Mouse (Mus musculus) embryonic facial prominence, embryonic 11.5 days (tissue): ENCODE results near the gene 1700030K09Rik. TPM values are rescaled to one million over a fixed set of nuclear protein-coding genes. Genes with fewer than 3 reads are reported as not detected.
A peak's percentile ranks its signal among the peaks of the same experiment; 100 is the strongest.

ENCODE experiments used
- ATAC-seq: fragments of 200-750 bp; cut with Nextera tagmentation; replicated peaks from 2 replicates; pipeline ENCODE4 v1.8.0; 2017; ENCODE audit warnings: low read depth; ENCODE audit not compliant: insufficient number of reproducible peaks, low FRiP score, low TSS enrichment
- DNase-seq: peaks from one replicate; pipeline ENCODE4 v3.0.0-alpha.2; 2015; ENCODE audit warnings: low spot score
- H3K27ac ChIP-seq: fragments of 300-500 bp; sonication (generic); replicated peaks from 2 replicates; pipeline ENCODE4 v1.5.1; 2014; ENCODE audit warnings: mild to moderate bottlenecking, low read depth, low read length, control low read depth
- H3K27me3 ChIP-seq: fragments of 300-500 bp; sonication (generic); 2 replicates; pipeline ENCODE4 v1.6.1; 2014; ENCODE audit warnings: mild to moderate bottlenecking, low read length, moderate library complexity, mixed read lengths; ENCODE audit not compliant: control insufficient read depth, insufficient read depth
- H3K36me3 ChIP-seq: fragments of 300-500 bp; sonication (generic); replicated peaks from 2 replicates; pipeline ENCODE4 v1.6.1; 2014; ENCODE audit warnings: low read depth, mild to moderate bottlenecking, low read length, moderate library complexity, mixed read lengths; ENCODE audit not compliant: control insufficient read depth, insufficient read depth
- H3K4me1 ChIP-seq: fragments of 300-500 bp; sonication (generic); 2 replicates; pipeline ENCODE4 v1.6.1; 2014; ENCODE audit warnings: low read length, mixed read lengths; ENCODE audit not compliant: control insufficient read depth, insufficient read depth
- H3K4me2 ChIP-seq: fragments of 300-500 bp; sonication (generic); 2 replicates; pipeline ENCODE4 v1.6.1; 2014; ENCODE audit warnings: low read depth, mild to moderate bottlenecking, control low read depth, low read length, moderate library complexity
- H3K4me3 ChIP-seq: fragments of 300-500 bp; sonication (generic); 2 replicates; pipeline ENCODE4 v1.5.1; 2014; ENCODE audit warnings: low read depth, low read length, control low read depth
- H3K9ac ChIP-seq: fragments of 300-500 bp; sonication (generic); replicated peaks from 2 replicates; pipeline ENCODE4 v1.6.1; 2014; ENCODE audit warnings: mild to moderate bottlenecking, control low read depth, low read length
- H3K9me3 ChIP-seq: fragments of 300-500 bp; sonication (generic); replicated peaks from 2 replicates; pipeline ENCODE4 v1.6.1; 2016; ENCODE audit warnings: mild to moderate bottlenecking, low read length, inconsistent platforms, mixed read lengths; ENCODE audit not compliant: control insufficient read depth
- WGBS: fragments of 180-500 bp; shearing (Covaris S2); extraction: QIAGEN DNeasy Blood & Tissue Kit; methylation state at CpG from one replicate; pipeline ENCODE4 v1.1.7; 2014; 5-methylcytosine and 5-hydroxymethylcytosine counted together
- polyA plus RNA-seq: library from polyadenylated mRNA; unstranded; fragments of >200 nt; fragmentation: Nextera tagmentation; extraction: Ambion mirVana; gene quantifications from 2 replicates; pipeline ENCODE4 v1.2.1, GENCODE M21; 2014

The 1700030K09Rik gene
- polyA plus RNA-seq, 1 experiment from 2014 or later, result 12.3 TPM

DNA sequence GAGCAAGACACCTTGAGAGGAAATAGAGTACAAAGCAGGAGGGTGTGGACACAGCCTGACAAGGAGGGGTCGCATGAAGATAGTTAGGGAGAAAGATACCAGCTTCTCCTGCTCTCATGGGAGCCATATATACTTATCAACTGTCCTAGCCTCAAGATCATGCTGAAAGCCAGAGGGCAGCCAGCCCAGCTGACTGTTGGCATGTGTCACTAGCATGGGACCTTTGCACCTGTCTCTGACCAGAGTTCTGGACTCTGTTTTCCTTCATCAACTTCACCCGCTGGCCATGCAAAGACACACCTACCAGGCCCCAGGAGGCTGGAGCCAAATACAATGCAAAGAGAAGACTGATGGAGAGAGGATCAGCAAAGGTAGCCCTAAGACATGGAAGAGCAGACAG, 25.6 kb downstream of the 1700030K09Rik start:
- no peaks in the 10 kb centered on the region for H3K4me1 ChIP-seq
- no peak for ATAC-seq
- H3K9ac ChIP-seq, result no peak overlapping the region
- H3K4me2 ChIP-seq, result no peak overlapping the region
- no peak overlapping the region for H3K4me3 ChIP-seq
- H3K27me3 ChIP-seq, result no peaks in the 10 kb centered on the region
- 93% methylated on average over 2 of the region's 2 CpGs for WGBS
- DNase-seq, result no peak
- H3K27ac ChIP-seq, result no peak overlapping the region
- H3K9me3 ChIP-seq, result no peaks in the 10 kb centered on the region
- peaks cover 44% of the 10 kb centered on the region for H3K36me3 ChIP-seq

DNA sequence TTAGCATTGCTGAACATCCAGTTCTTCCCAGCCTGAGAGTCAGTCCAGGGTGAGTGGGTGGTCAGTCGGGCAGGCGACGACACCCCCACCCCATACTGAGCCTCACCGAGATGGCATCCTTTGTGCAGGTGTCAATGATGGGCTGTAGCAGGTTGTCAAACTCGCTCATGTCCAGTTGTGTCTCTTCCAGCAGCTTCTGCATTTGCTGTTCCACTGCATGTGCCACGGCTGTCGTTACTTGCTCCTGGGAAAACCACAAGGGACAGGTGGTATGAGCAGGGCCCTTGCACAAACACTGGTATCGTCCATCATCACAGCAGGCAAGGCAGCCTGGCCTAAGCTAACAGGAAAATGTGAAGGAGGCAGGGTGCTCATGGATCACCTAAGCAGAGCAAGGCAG, 26.3 kb downstream of the 1700030K09Rik start:
- Histone ChIP-seq H3K9me3 (no peaks in the 10 kb centered on the region), H3K27me3 (no peaks in the 10 kb centered on the region), H3K4me2 (no peak overlapping the region), H3K9ac (no peak overlapping the region), H3K4me3 (no peak overlapping the region), H3K4me1 (no peaks in the 10 kb centered on the region), H3K36me3 (peaks cover 42% of the 10 kb centered on the region), H3K27ac (no peak overlapping the region)
- DNase-seq, result no peak
- ATAC-seq, result no peak
- WGBS, result 93% methylated on average over 8 of the region's 8 CpGs

DNA sequence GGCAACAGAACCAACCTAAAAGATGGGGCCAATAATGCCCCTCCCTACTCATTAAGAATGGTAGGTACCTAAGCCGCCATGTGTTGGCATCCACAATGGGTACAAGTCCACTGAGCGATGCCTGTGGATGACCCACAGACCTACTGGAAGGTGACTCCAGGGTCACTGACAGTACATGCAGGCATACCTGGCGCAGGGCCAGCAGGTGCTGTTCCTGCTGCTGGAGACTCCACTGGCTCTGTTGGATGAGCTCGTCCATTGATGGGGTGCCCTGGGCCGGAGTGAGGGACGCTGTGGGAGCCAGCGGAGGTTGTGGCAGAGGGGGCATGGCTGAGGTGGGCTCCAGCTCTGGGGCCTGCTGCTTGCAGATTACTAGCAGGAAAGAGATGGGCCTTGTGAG, 27.0 kb downstream of the 1700030K09Rik start:
- WGBS, result 94% methylated on average over 7 of the region's 7 CpGs
- peaks cover 37% of the 10 kb centered on the region for H3K36me3 ChIP-seq
- H3K9me3 ChIP-seq, result no peaks in the 10 kb centered on the region

DNA sequence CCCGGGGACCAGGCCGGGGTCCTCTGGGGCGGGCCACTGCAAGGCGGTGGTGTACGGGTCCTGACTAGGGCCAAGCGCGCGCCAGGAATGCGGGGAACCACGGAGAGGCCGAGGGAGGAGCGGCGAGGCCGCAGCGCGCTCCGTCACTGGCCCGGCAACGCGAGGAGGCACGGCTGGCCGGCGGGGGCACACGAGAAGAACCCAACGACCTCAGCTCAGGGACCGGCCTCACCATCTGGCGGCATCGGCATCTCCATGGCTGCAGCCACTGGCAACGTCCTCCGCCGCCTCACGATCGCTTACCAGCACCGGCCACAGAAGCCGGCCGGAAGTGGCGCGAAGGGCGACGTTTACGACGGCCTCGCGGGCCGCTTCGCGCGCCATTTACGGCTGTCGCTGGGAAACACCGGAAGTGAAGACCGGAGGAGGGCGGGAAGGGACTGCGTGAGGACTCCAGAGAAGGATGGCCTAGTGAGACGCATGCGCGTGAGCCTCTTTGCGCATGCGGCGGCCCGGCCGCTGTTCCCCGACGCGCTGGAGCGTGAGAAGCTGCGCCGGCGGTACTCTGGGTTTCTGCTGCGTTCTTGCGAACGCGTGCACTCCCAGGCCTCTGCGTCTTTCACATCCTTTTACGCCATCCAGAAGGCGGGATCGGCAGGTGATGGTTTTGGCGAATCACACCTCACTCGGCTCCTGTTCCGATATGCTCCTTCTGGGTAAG, 31.3 kb downstream of the 1700030K09Rik start, which contains the start of gene Cherp:
Cherp (minus strand) TSS at position 401 of the 721 bp plus-strand sequence.
- WGBS, result 0% methylated on average over 76 of the region's 80 CpGs
- Histone ChIP-seq H3K27me3 (no peaks in the 10 kb centered on the region), H3K4me2 (peak within 1 kb of the TSS; percentile 89), H3K9ac (peak within 1 kb of the TSS; percentile 91), H3K4me3 (peak within 1 kb of the TSS; percentile 89), H3K36me3 (peaks cover 9% of the 10 kb centered on the region), H3K9me3 (no peaks in the 10 kb centered on the region), H3K4me1 (peaks cover 3% of the 10 kb centered on the region), H3K27ac (peak within 1 kb of the TSS; percentile 80)
- DNase-seq, result peak; percentile 98
- peak; percentile 93 for ATAC-seq

More for the DNA sequence above, 27.0 kb downstream of the 1700030K09Rik start:
- Histone ChIP-seq H3K4me3 (no peak overlapping the region), H3K9ac (no peak overlapping the region), H3K4me1 (no peaks in the 10 kb centered on the region), H3K27me3 (no peaks in the 10 kb centered on the region), H3K4me2 (no peak overlapping the region), H3K27ac (no peak overlapping the region)
- DNase-seq, result no peak
- ATAC-seq, result no peak

DNA sequence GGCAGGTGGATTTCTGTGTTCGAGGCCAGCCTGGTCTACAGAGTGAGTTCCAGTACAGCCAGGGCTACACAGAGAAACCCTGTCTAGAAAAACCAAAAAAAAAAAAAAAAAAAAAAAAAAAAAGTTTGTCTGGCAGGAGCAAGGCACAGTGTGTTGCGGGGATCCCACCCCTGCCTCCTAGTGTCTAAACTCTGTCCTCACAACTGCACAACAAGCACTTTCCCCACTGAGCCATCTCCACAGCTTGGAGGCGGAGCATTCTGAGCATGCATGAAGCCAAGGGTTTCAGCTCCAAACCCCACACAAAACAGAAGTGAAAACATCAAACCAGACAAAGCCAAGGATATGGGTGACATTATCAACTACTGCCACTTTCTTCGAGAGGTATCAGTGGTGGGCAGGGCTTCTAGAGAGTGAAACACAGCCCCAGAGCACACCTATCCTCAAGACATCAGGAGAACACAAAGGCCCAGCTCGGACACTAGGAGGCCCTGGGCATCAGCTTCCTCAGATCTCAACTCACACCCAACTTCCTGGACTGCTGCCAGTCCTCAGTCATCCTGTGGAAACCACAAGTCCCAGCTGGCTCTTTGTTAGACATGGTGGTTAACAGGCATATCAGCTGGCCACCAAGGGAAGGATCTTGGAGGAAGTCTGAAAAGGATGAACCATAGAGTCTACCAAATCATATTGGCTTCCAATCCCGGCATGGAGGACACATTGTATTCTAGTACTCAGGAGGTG, 41.9 kb downstream of the 1700030K09Rik start:
- H3K36me3 ChIP-seq, result peaks cover 11% of the 10 kb centered on the region
- 90% methylated on average over 6 of the region's 6 CpGs for WGBS
- no peak for ATAC-seq
- H3K27me3 ChIP-seq, result no peaks in the 10 kb centered on the region
- H3K4me1 ChIP-seq, result no peaks in the 10 kb centered on the region
- no peak for DNase-seq
- no peak overlapping the region for H3K4me3 ChIP-seq
- no peaks in the 10 kb centered on the region for H3K9me3 ChIP-seq
- H3K27ac ChIP-seq, result no peak overlapping the region
- no peak overlapping the region for H3K4me2 ChIP-seq
- H3K9ac ChIP-seq, result no peak overlapping the region

DNA sequence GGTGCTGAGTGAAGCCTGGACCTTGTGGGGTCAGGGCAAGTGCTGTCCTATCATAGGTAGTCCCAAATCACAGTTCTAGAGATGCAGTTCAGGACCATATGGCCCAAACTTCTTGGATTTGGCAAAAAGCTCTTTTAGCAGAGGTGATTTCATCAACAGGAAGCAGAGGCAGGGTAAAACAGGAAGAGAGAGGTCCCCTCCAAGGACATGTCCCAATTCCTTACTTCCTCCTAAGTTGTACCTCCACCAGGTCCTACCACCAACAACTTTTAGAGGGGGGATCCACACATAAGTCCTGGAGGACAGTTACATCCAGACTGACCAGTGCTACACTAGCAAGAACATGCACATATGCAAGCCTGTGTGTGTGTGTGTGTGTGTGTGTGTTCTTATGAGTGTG, 43.3 kb downstream of the 1700030K09Rik start:
- H3K27me3 ChIP-seq, result no peaks in the 10 kb centered on the region
- no peak for DNase-seq
- H3K4me3 ChIP-seq, result no peak overlapping the region
- H3K4me2 ChIP-seq, result no peak overlapping the region
- no peaks in the 10 kb centered on the region for H3K9me3 ChIP-seq
- H3K4me1 ChIP-seq, result 0 out of 2 replicates have a peak, but pooled peaks cover 2% of the 10 kb centered on the region
- H3K27ac ChIP-seq, result no peak overlapping the region
- H3K36me3 ChIP-seq, result peaks cover 11% of the 10 kb centered on the region
- ATAC-seq, result no peak
- no peak overlapping the region for H3K9ac ChIP-seq

DNA sequence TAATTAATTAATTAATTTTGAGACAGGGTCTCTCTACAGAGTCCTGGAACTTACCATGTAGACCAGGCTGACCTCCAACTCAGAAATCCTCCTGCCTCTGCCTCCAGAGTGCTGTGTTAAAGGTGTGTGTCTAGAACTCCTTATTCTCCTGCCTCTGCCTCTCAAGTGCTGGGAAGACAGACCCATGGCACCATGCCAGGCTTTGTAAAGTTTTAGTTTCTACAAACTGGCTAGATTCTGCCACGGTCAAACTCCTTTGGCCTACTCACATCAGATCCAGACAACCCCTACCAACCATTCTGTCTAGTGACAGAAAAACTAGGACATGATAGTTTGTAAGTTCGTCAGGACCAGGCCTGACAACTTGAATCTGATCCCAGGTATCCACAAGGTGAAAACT, 47.3 kb downstream of the 1700030K09Rik start:
- WGBS, result 77% methylated on average over 2 of the region's 2 CpGs
- no peaks in the 10 kb centered on the region for H3K9me3 ChIP-seq
- peaks cover 4% of the 10 kb centered on the region; the same call in 1 of the 2 replicates for H3K4me1 ChIP-seq
- ATAC-seq (no peak), DNase-seq (no peak)
- H3K36me3 ChIP-seq, result no peaks in the 10 kb centered on the region
- H3K27ac ChIP-seq, result no peak overlapping the region
- no peak overlapping the region; the same call in 1 of the 2 replicates for H3K9ac ChIP-seq
- H3K27me3 ChIP-seq, result no peaks in the 10 kb centered on the region
- peak overlapping the region; percentile 91 for H3K4me3 ChIP-seq
- no peak overlapping the region; the same call in 1 of the 2 replicates for H3K4me2 ChIP-seq
